Mouse (Mus musculus) olfactory bulb, adult 2 months (tissue): ENCODE data around the gene Slc38a6. TPM values are rescaled to one million over a fixed set of nuclear protein-coding genes. Genes with fewer than 3 reads are reported as not detected.

Experiments
- H3K27ac ChIP-seq: fragments of 200-500 bp; 2 replicates; pipeline ENCODE4 v1.5.1; 2012; ENCODE audit warnings: low read depth, low read length; ENCODE audit not compliant: insufficient read depth
- H3K4me1 ChIP-seq: fragments of 200-500 bp; 2 replicates; pipeline ENCODE4 v1.6.1; 2012; ENCODE audit warnings: low read length; ENCODE audit not compliant: control insufficient read depth, insufficient read depth
- H3K4me3 ChIP-seq: fragments of 200-500 bp; 2 replicates; pipeline ENCODE4 v1.5.1; 2012; ENCODE audit warnings: mild to moderate bottlenecking, low read depth, low read length, moderate library complexity; ENCODE audit not compliant: insufficient read depth
- CTCF ChIP-seq: fragments of 200-500 bp; IDR thresholded peaks from 2 replicates; pipeline ENCODE4 v1.5.1; 2012; ENCODE audit warnings: low read depth, mild to moderate bottlenecking, low read length, moderate library complexity; ENCODE audit not compliant: insufficient read depth
- POLR2A ChIP-seq: fragments of 200-500 bp; IDR thresholded peaks from 2 replicates; pipeline ENCODE4 v1.6.1; 2012; ENCODE audit warnings: mild to moderate bottlenecking, low read depth, low read length, moderate library complexity; ENCODE audit not compliant: insufficient read depth
- WGBS: fragments of 180-500 bp; shearing (Covaris S2); methylation state at CpG from one replicate; pipeline ENCODE4 v1.1.7; 2018; 5-methylcytosine and 5-hydroxymethylcytosine counted together
- polyA plus RNA-seq: library from polyadenylated mRNA; stranded (reverse); fragments of >200 nt; gene quantifications from 2 replicates; pipeline ENCODE4 v1.2.4, GENCODE M21; 2012; ENCODE audit warnings: low replicate concordance; ENCODE audit not compliant: missing spikeins, insufficient read depth, insufficient read length

Slc38a6 gene
- polyA plus RNA-seq, 1 experiment, result not detected

DNA sequence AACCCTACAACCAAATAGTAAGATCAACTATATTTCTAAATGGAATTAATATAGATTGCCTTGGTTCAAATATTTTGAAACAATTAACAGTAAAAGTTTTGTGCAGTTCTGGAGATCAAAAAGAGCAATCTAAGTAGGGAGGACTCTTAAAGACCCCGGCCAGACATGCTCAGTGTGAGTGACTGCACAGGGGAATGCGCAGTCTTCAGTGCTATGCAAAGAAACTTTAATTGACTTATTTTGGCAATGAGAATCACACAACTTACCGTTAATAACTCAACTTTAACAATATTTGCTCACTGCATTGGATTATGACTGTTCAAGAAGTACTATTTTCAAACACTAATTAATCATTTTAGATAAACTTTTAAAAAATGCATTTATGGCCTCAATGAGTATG, 17.0 kb upstream of the Slc38a6 start:
- WGBS, result 95% methylated on average over 3 of the region's 3 CpGs
- TF ChIP-seq CTCF (no peak), POLR2A (no peak)
- Histone ChIP-seq H3K4me3 (no peak overlapping the region), H3K4me1 (no peaks in the 10 kb centered on the region), H3K27ac (no peak overlapping the region)

GRCm38 (mm10) chr12:73269933-73270332, 16.6 kb upstream of the Slc38a6 start:
- TF ChIP-seq CTCF (no peak), POLR2A (no peak)
- WGBS, result 67% methylated on average over 4 of the region's 4 CpGs
- Histone ChIP-seq H3K4me1 (no peaks in the 10 kb centered on the region), H3K4me3 (no peak overlapping the region), H3K27ac (no peak overlapping the region)

GRCm38 (mm10) chr12:73274921-73275320, 11.7 kb upstream of the Slc38a6 start:
- Histone ChIP-seq H3K4me3 (no peak overlapping the region), H3K4me1 (no peaks in the 10 kb centered on the region), H3K27ac (no peak overlapping the region)
- no peak for TF ChIP-seq POLR2A
- TF ChIP-seq CTCF, result no peak
- 98% methylated on average over 3 of the region's 3 CpGs for WGBS

DNA sequence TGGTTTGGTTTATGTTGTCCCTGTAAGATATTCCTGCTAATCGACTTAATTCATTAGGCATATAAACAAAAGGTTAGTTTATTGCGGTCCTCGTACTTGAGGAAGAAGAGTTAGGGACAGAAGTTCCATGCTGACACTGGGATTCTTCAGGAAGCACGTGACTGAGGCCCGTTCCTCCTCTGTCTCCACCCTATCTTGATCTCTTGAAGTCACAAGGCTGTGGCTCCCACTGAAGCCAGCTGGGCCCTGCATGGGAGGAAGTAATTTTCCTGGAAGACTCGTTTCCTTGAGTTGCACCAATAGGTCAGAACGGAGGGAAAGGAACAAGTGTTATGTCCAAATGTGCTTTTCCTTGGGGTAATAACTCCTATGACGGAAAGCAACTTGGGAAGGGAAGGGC, 1.0 kb downstream of the Slc38a6 start:
- H3K27ac ChIP-seq, result no peak overlapping the region
- WGBS, result 65% methylated on average over 8 of the region's 8 CpGs
- peak overlapping the region; percentile 83 for H3K4me3 ChIP-seq
- TF ChIP-seq CTCF (no peak), POLR2A (no peak)
- peaks cover 7% of the 10 kb centered on the region; the same call in 1 of the 2 replicates for H3K4me1 ChIP-seq

GRCm38 (mm10) chr12:73288626-73289025, 2.0 kb downstream of the Slc38a6 start:
- 96% methylated on average over 3 of the region's 3 CpGs for WGBS
- H3K4me3 ChIP-seq, result no peak overlapping the region
- no peak overlapping the region for H3K27ac ChIP-seq
- TF ChIP-seq POLR2A (no peak), CTCF (no peak)
- peaks cover 7% of the 10 kb centered on the region; the same call in 1 of the 2 replicates for H3K4me1 ChIP-seq

DNA sequence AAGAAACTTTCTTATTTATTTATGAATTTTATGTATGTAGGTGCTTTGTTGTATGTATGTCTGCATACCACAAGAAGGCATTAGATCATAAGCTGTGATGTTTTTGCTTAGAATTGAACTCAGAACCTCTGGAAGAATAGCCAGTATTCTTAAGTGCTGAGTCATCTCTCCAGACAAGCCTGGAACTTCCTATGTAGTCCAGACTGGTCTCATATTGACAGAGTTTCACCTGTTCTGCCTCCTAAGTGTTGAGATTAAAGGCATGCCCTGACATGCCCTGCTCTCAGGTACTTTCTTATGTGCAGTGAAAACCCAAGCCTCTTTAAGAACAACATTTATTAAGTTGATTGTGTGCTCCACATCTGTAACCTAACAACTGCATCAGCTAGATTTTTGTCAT, 8.3 kb downstream of the Slc38a6 start:
- no peak for TF ChIP-seq POLR2A
- no peak for TF ChIP-seq CTCF
- Histone ChIP-seq H3K4me3 (no peak overlapping the region), H3K4me1 (no peaks in the 10 kb centered on the region), H3K27ac (no peak overlapping the region)

DNA sequence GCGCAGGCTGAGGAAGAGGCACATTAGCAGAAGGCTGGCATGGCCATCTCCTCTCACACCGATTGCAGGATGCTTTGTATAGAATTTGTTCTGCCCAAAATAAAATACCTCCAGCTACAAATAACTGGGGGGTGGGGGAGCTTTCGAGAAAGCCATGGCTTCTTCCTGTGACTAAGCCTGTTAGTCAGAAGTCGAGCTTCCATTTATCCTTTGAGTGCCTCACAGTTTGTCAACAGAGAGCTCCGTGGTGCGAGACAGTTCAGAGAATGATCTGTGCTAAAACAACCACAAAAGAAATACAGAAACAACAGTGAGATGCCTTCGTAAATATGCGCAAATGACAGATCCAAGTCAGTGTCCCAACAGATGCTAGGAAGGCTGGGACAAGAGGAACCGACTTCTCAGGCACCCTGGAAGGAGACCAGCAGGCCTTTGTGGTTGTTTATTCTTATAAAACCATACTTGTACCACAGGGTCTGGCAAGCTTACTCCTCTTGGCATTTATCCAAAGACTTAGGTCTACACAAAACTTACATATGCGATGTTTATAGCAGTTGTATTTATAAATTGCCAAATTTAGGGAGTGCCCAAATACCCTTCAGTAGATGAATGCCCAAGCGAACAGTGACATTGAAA, 9.0 kb downstream of the Slc38a6 start:
- TF ChIP-seq CTCF (no peak), POLR2A (no peak)
- no peak overlapping the region for H3K27ac ChIP-seq
- no peak overlapping the region for H3K4me3 ChIP-seq
- WGBS, result 61% methylated on average over 11 of the region's 11 CpGs
- H3K4me1 ChIP-seq, result no peaks in the 10 kb centered on the region

GRCm38 (mm10) chr12:73298621-73299020, 12.0 kb downstream of the Slc38a6 start:
- TF ChIP-seq POLR2A (no peak), CTCF (no peak)
- 84% methylated on average over 5 of the region's 5 CpGs for WGBS
- Histone ChIP-seq H3K27ac (no peak overlapping the region), H3K4me3 (no peak overlapping the region), H3K4me1 (no peaks in the 10 kb centered on the region)

GRCm38 (mm10) chr12:73300531-73300930, 14.0 kb downstream of the Slc38a6 start:
- Histone ChIP-seq H3K27ac (no peak overlapping the region), H3K4me1 (no peaks in the 10 kb centered on the region), H3K4me3 (no peak overlapping the region)
- WGBS, result 93% methylated on average over 2 of the region's 2 CpGs
- TF ChIP-seq POLR2A, result no peak
- no peak for TF ChIP-seq CTCF

DNA sequence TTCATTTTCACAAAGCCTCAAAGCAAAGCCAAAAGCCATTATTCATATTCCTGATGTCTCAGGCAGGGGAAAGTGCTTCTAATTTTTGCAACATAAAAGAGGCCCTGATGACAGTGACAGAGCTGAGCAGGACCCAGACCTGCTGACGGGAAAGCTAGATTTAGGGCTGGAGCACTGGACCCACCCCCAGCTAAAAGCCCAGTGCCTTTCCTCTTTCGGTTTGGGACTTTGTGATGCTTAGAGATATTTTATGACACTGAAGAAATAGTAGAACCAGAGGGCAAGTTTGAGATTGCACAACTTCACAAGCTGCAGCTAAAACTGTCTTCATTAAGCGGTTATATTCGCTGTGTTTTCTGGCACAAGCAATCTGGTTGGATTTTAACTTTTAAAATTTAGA, 18.1 kb downstream of the Slc38a6 start:
- TF ChIP-seq CTCF (no peak), POLR2A (no peak)
- Histone ChIP-seq H3K4me3 (no peak overlapping the region), H3K27ac (no peak overlapping the region), H3K4me1 (no peaks in the 10 kb centered on the region)
- WGBS, result 88% methylated on average over 4 of the region's 4 CpGs
